Mouse (Mus musculus): ENCODE measurements around the gene Prdx6. TPM values are rescaled to one million over a fixed set of nuclear protein-coding genes. Genes with fewer than 3 reads are reported as not detected.

The Prdx6 gene
- polyA plus RNA-seq, 1 experiment from 2014 or later = 490 TPM

GRCm38 (mm10) chr1:161263584-161263983 is 12.6 kb upstream of the Prdx6 start:
- 91% methylated on average over 8 of the region's 8 CpGs for WGBS
- Histone ChIP-seq H3K36me3 (no peaks in the 10 kb centered on the region), H3K4me3 (no peak overlapping the region), H3K27ac (no peak overlapping the region), H3K27me3 (ENCODE audit: insufficient read depth, poor library complexity, severe bottlenecking) (no peaks in the 10 kb centered on the region), H3K9me3 (no peaks in the 10 kb centered on the region), H3K4me1 (replicated peaks) (no peaks in the 10 kb centered on the region)
- no peak for DNase-seq (ENCODE audit: low spot score)

DNA sequence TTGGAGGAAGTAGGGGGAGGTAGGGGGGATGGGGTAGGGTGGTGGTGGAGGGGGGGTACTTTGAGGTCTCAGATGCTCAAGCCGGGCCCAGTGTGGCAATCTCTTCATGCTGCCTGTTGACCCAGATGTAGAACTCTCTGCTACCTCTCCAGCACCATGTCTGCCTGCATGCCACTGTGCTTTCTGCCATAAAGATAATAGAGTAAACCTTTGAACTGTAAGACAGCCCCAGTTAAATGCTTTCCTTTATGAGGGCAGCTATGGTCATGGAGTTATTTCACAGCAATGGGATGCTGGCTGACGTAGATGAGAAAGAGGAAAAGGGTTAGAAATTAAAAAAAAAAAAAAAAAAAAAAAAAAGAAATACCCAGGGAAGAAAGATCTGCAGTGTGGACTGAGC is 11.5 kb upstream of the Prdx6 start:
- DNase-seq (ENCODE audit: low spot score) = no peak
- WGBS = 91% methylated on average over 2 of the region's 2 CpGs
- Histone ChIP-seq H3K27ac (no peak overlapping the region), H3K4me1 (replicated peaks) (no peaks in the 10 kb centered on the region), H3K36me3 (no peaks in the 10 kb centered on the region), H3K4me3 (no peak overlapping the region), H3K27me3 (ENCODE audit: insufficient read depth, poor library complexity, severe bottlenecking) (no peaks in the 10 kb centered on the region), H3K9me3 (no peaks in the 10 kb centered on the region)

GRCm38 (mm10) chr1:161260761-161261160 is 9.7 kb upstream of the Prdx6 start:
- DNase-seq (ENCODE audit: low spot score) = no peak
- Histone ChIP-seq H3K4me1 (replicated peaks) (peaks cover 1% of the 10 kb centered on the region; the same call in 1 of the 2 replicates), H3K36me3 (no peaks in the 10 kb centered on the region), H3K4me3 (no peak overlapping the region), H3K27me3 (ENCODE audit: insufficient read depth, poor library complexity, severe bottlenecking) (no peaks in the 10 kb centered on the region), H3K27ac (no peak overlapping the region), H3K9me3 (no peaks in the 10 kb centered on the region)
- 83% methylated on average over 2 of the region's 2 CpGs for WGBS

DNA sequence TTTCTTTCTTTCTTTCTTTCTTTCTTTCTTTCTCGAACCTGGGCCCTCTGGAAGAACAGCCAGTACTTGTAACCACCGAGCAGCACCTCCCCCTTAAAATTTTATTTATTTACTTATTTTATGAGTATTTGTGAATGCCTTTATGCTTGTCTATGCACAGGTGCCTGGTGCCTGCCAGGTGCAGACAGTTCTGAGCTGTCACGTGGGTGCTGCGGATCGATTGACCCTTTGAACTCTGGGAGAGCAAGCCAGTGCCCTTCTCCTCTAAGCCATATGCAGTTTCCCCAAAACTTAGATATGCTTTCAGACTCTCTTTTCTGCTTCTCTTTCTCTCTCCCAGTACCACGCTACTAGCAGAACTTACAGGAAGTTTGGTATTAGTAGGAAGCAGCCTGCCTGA is 8.1 kb upstream of the Prdx6 start:
- H3K9me3 ChIP-seq = no peaks in the 10 kb centered on the region
- H3K36me3 ChIP-seq = no peaks in the 10 kb centered on the region
- WGBS = 84% methylated on average over 6 of the region's 6 CpGs
- H3K27ac ChIP-seq = no peak overlapping the region
- DNase-seq (ENCODE audit: low spot score) = no peak
- H3K4me1 ChIP-seq (replicated peaks) = peaks cover 7% of the 10 kb centered on the region; the same call in 1 of the 2 replicates
- H3K4me3 ChIP-seq = no peak overlapping the region
- H3K27me3 ChIP-seq (ENCODE audit: insufficient read depth, poor library complexity, severe bottlenecking) = no peaks in the 10 kb centered on the region

DNA sequence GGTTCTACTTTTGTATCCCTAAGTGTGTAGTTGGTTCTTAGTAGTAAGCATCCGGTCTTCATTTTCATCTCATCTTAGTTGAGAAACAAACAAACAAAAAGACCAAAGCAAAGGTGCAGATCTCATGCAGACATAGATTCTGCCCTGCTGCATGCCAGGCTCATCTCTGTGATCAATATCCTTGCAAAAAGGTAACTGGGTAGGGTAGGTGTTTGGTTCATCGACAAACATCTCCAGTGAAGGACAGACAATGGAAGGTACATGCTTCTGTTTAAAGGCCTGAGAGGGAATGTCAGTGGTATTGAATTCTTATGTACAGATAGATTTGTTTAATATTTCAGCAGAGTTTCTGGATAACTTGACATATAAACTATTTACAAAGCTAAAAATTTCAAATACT is 7.3 kb upstream of the Prdx6 start:
- H3K27ac ChIP-seq = no peak overlapping the region
- no peak overlapping the region for H3K4me3 ChIP-seq
- no peaks in the 10 kb centered on the region for H3K9me3 ChIP-seq
- 0 out of 2 replicates have a peak, but pooled peaks cover 1% of the 10 kb centered on the region for H3K27me3 ChIP-seq (ENCODE audit: insufficient read depth, poor library complexity, severe bottlenecking)
- no peaks in the 10 kb centered on the region for H3K36me3 ChIP-seq
- H3K4me1 ChIP-seq (replicated peaks) = peaks cover 7% of the 10 kb centered on the region; the same call in 1 of the 2 replicates
- WGBS = 94% methylated on average over 2 of the region's 2 CpGs
- DNase-seq (ENCODE audit: low spot score) = no peak

DNA sequence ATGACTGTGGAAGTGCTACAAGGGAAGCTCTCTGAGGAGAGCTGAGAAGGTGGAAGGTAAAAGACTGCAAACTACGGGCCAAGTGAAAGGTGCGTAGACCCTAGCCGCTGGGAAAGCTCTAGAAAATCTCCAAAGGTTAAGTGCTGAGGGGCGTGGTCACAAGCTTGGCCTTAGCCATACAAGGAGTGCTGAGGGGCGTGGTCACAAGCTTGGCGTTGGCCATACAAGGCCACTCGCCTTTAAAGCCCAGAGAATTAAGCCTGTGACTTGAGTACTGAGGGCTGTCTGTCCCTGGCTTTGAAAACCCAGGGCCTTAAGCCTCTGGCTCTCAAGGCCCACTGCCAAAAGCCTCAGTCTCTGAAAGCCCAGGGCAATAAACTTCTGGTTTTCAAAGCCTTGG is 5.9 kb upstream of the Prdx6 start:
- Histone ChIP-seq H3K27ac (no peak overlapping the region), H3K4me3 (no peak overlapping the region), H3K27me3 (ENCODE audit: insufficient read depth, poor library complexity, severe bottlenecking) (peaks cover 15% of the 10 kb centered on the region), H3K4me1 (replicated peaks) (peaks cover 7% of the 10 kb centered on the region; the same call in 1 of the 2 replicates), H3K9me3 (no peaks in the 10 kb centered on the region), H3K36me3 (no peaks in the 10 kb centered on the region)
- WGBS = 82% methylated on average over 7 of the region's 7 CpGs
- DNase-seq (ENCODE audit: low spot score) = no peak

DNA sequence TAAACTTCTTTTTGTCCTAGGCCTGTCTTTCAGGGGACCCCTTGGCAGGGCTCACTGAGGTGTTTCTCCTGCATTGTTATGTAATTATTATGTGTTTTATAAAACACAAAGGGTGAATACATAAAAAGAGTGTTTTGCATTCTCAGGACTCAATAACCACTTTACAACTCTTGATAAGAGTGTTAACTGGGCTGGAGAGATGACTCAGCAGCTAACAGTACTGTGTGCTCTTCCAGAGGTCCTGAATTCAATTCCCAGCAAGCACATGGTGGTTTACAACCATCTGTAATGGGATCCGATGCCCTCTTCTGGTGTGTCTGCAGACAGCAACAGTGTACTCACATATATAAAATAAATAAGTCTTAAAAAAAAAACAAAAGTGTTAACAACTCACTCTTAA is 3.3 kb upstream of the Prdx6 start:
- Histone ChIP-seq H3K36me3 (no peaks in the 10 kb centered on the region), H3K9me3 (no peaks in the 10 kb centered on the region), H3K27me3 (ENCODE audit: insufficient read depth, poor library complexity, severe bottlenecking) (peaks cover 19% of the 10 kb centered on the region), H3K27ac (no peak overlapping the region), H3K4me1 (replicated peaks) (peaks cover 24% of the 10 kb centered on the region), H3K4me3 (no peak overlapping the region)
- WGBS = 88% methylated on average over 1 of the region's 1 CpGs
- no peak for DNase-seq (ENCODE audit: low spot score)

GRCm38 (mm10) chr1:161252901-161253300 is 1.9 kb upstream of the Prdx6 start:
- Histone ChIP-seq H3K36me3 (no peaks in the 10 kb centered on the region), H3K4me1 (replicated peaks) (peaks cover 38% of the 10 kb centered on the region), H3K9me3 (no peaks in the 10 kb centered on the region), H3K27ac (no peak overlapping the region), H3K4me3 (no peak overlapping the region), H3K27me3 (ENCODE audit: insufficient read depth, poor library complexity, severe bottlenecking) (peaks cover 19% of the 10 kb centered on the region)
- DNase-seq (ENCODE audit: low spot score) = no peak
- 85% methylated on average over 3 of the region's 3 CpGs for WGBS

DNA sequence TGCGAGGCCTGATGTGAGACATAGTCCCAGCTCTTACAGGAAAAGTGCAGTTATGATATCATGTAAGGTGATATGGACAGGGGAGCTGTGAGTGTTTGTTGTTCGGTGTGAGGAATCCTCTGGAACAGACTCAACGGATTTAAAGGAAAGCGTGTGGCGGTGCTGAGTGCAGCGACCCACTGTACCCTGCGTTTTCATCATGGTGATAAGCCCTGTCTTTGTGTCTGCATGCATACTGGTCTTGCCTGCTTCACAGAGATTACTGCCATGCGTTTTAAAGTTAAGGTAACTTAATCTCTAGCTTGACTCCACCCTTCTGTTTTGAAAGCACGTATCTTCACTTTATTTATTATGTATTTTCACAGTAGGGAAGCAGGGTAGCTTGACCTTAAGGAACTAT is 1.3 kb upstream of the Prdx6 start:
- Histone ChIP-seq H3K4me1 (replicated peaks) (peaks cover 40% of the 10 kb centered on the region), H3K36me3 (no peaks in the 10 kb centered on the region), H3K9me3 (no peaks in the 10 kb centered on the region), H3K27me3 (ENCODE audit: insufficient read depth, poor library complexity, severe bottlenecking) (peaks cover 19% of the 10 kb centered on the region), H3K27ac (no peak overlapping the region), H3K4me3 (no peak overlapping the region)
- WGBS = 78% methylated on average over 9 of the region's 9 CpGs
- DNase-seq (ENCODE audit: low spot score) = no peak

DNA sequence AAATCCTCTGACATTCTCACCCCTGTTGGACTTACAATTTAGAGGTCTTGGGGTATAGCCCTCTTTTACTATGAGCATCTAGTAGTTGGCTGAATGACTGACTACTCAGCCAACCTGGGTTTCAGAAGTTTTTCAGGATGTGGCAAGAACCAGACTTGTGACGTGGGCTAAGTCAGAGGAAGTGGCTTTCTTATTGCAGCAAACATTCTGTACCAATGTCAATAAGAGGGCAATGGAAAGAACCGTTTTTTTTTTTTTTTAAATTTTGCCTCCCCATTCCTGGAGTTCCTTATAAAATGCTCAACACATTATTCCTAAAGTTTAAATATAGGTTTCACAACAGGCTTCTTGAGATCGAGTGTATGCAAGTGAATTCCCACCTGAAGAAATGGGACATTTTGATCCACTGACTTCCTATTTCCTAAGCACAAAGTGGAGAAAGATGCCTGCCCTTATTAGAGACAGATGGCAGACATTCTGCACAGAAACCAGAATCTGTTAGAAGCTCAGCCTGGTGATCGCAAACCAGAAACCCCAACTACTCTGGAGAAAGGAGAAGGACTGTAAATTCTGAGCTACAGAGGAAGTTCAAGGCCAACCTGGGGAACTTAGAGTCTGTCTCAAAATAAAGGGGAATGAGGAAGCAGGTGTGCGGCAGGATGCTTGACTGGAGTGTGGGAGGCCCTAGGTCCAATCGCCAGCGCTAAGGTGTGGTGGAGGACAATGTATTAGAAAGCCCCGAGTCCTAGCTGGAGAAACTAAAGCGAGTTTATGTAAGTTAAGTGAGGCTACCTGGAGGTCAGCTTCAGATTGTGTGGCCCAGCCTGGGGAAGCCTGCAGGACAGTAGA is 622 bp upstream of the Prdx6 start:
- H3K36me3 ChIP-seq = peaks cover 6% of the 10 kb centered on the region
- H3K9me3 ChIP-seq = no peaks in the 10 kb centered on the region
- H3K27ac ChIP-seq = peak overlapping the region; percentile 97; the same call in 1 of the 2 replicates
- H3K4me1 ChIP-seq (replicated peaks) = peaks cover 43% of the 10 kb centered on the region
- H3K27me3 ChIP-seq (ENCODE audit: insufficient read depth, poor library complexity, severe bottlenecking) = peaks cover 19% of the 10 kb centered on the region
- WGBS = 63% methylated on average over 9 of the region's 9 CpGs
- no peak for DNase-seq (ENCODE audit: low spot score)
- H3K4me3 ChIP-seq = peak overlapping the region; percentile 95

- Histone ChIP-seq H3K4me1 (replicated peaks) (peaks cover 36% of the 10 kb centered on the region), H3K27me3 (ENCODE audit: insufficient read depth, poor library complexity, severe bottlenecking) (peaks cover 19% of the 10 kb centered on the region), H3K27ac (peak overlapping the region; percentile 97), H3K4me3 (peak overlapping the region; percentile 95), H3K36me3 (peaks cover 22% of the 10 kb centered on the region), H3K9me3 (no peaks in the 10 kb centered on the region)
- 3% methylated on average over 15 of the region's 15 CpGs for WGBS
- DNase-seq (ENCODE audit: low spot score) = peak; percentile 69
Measured at GRCm38 (mm10) chr1:161250031-161250603, 902 bp downstream of the Prdx6 start.

DNA sequence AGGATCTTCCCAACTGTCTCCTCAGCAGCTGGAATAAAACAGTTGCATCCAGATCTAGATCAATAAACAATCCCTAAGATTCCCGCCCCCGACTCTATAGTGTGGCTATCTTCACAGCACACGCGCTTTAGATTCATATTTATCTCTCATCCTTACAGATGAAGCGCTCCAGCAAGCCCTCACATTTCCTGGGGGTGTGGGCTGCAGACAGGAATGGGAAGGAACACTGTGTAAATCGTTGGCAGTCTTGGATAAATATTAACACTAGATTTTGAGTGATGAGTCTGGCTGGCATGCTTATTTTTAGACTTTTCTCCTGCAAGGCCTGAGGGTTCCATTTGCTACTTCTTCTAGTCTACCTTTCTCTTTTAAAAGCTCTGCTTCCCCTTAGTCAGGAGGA is 1.6 kb downstream of the Prdx6 start:
- Histone ChIP-seq H3K4me3 (peak overlapping the region; percentile 95), H3K36me3 (peaks cover 28% of the 10 kb centered on the region), H3K27me3 (ENCODE audit: insufficient read depth, poor library complexity, severe bottlenecking) (peaks cover 19% of the 10 kb centered on the region), H3K27ac (peak overlapping the region; percentile 97), H3K9me3 (no peaks in the 10 kb centered on the region), H3K4me1 (replicated peaks) (peaks cover 36% of the 10 kb centered on the region)
- 65% methylated on average over 6 of the region's 6 CpGs for WGBS
- no peak for DNase-seq (ENCODE audit: low spot score)

DNA sequence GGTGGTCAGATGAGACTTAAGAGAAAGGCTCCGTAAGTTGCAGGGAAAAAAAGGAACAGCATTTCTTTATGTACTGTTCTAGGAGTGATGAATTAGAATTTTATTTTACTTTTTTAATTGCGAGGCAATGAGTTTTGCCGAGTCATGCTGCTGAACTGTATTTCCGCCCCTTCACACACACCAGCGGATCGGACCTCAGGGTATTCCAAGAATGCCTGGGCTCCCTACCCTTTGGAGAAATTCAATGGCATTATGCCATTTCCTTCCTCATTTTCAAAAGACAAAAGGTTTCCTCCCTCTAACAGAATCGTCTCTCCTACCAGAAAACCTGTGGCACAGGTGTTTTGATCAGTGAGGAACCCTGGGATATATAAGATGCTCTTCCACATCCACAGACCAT is 2.3 kb downstream of the Prdx6 start:
- H3K36me3 ChIP-seq = peaks cover 36% of the 10 kb centered on the region
- WGBS = 70% methylated on average over 7 of the region's 7 CpGs
- H3K4me1 ChIP-seq (replicated peaks) = peaks cover 36% of the 10 kb centered on the region
- peaks cover 19% of the 10 kb centered on the region for H3K27me3 ChIP-seq (ENCODE audit: insufficient read depth, poor library complexity, severe bottlenecking)
- H3K4me3 ChIP-seq = peak overlapping the region; percentile 95
- H3K9me3 ChIP-seq = no peaks in the 10 kb centered on the region
- H3K27ac ChIP-seq = no peak overlapping the region
- DNase-seq (ENCODE audit: low spot score) = no peak
